Mouse (Mus musculus): ENCODE measurements around the gene Syf2. TPM values are rescaled to one million over a fixed set of nuclear protein-coding genes. Genes with fewer than 3 reads are reported as not detected.

The Syf2 gene
- polyA plus RNA-seq, 1 experiment from 2014 or later = 74.0 TPM

DNA sequence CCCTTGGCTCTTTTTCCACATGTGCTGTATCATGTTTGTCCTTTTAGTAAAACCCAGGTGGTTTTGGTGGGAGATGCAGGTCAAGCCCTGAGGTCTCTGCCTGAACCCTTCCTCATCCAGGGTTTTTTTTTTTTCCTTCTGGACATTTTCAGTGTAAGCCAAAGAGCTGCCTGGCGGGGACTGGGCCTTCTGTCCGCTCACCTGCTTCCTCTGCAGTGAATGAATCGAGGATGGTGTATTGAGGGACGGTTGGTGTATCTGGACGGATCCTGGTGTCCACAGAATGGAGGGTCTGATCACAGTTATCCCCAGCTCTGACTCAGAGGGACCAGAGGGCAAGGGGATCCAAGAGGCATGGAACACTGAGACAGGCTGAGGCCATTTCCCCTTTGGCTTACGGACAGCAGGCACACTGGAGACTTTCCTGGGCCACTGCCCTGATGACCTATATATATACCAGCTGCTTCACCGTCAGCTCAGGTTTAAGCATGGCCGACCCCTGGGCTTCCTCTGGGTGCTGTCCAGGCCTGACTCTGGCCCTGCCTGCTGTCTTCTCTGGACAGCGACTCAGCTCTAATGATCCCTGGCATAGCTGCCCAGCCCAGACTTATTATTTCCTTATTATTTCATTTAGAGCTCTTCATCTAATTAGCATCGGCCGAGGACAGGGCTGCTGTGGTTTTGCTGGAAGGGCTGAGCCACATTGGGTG is 55.1 kb downstream of the Syf2 start:
- 83% methylated on average over 11 of the region's 11 CpGs for WGBS
- no peak for ATAC-seq
- 0 out of 2 replicates have a peak, but pooled peaks cover 5% of the 10 kb centered on the region for H3K4me1 ChIP-seq (replicated peaks)

GRCm38 (mm10) chr4:134986336-134986635 is 55.6 kb downstream of the Syf2 start:
- no peak overlapping the region for H3K4me3 ChIP-seq (replicated peaks)
- no peaks in the 10 kb centered on the region for H3K36me3 ChIP-seq
- H3K9ac ChIP-seq (replicated peaks) = no peak overlapping the region
- 71% methylated on average over 4 of the region's 4 CpGs for WGBS
- H3K27ac ChIP-seq = no peak overlapping the region
- no peak overlapping the region for H3K4me2 ChIP-seq (replicated peaks)
- 0 out of 2 replicates have a peak, but pooled peaks cover 5% of the 10 kb centered on the region for H3K4me1 ChIP-seq (replicated peaks)
- no peak for ATAC-seq
- no peaks in the 10 kb centered on the region for H3K9me3 ChIP-seq
- no peaks in the 10 kb centered on the region for H3K27me3 ChIP-seq

More for the DNA sequence above, 55.1 kb downstream of the Syf2 start:
- Histone ChIP-seq H3K36me3 (no peaks in the 10 kb centered on the region), H3K4me3 (replicated peaks) (no peak overlapping the region), H3K9me3 (no peaks in the 10 kb centered on the region), H3K4me2 (replicated peaks) (no peak overlapping the region), H3K27ac (no peak overlapping the region), H3K27me3 (no peaks in the 10 kb centered on the region), H3K9ac (replicated peaks) (no peak overlapping the region)

- Histone ChIP-seq H3K27me3 (no peaks in the 10 kb centered on the region), H3K9me3 (no peaks in the 10 kb centered on the region), H3K4me2 (replicated peaks) (no peak overlapping the region), H3K4me3 (replicated peaks) (no peak overlapping the region), H3K9ac (replicated peaks) (no peak overlapping the region), H3K4me1 (replicated peaks) (0 out of 2 replicates have a peak, but pooled peaks cover 5% of the 10 kb centered on the region), H3K36me3 (no peaks in the 10 kb centered on the region), H3K27ac (no peak overlapping the region)
- ATAC-seq = no peak
- WGBS = 87% methylated on average over 3 of the region's 3 CpGs
These were observed 56.3 kb downstream of the Syf2 start for GRCm38 (mm10) chr4:134986963-134987362.

Other genes starting within 250 kb of the Syf2 start
- 1.9 and 2.4 TPM in 2 replicates for gene Man1c1, start 226.6 kb upstream of the Syf2 start, polyA plus RNA-seq (2015; fragmentation: Nextera tagmentation; extraction: Ambion mirVana)
- 2.4 and 3.4 TPM in 2 replicates for gene Ldlrap1, start 162.9 kb upstream of the Syf2 start, polyA plus RNA-seq (2015; fragmentation: Nextera tagmentation; extraction: Ambion mirVana)
- 114 and 117 TPM in 2 replicates for gene Maco1, start 77.6 kb upstream of the Syf2 start, polyA plus RNA-seq (2015; fragmentation: Nextera tagmentation; extraction: Ambion mirVana)
- gene Rhd, start 66.4 kb upstream of the Syf2 start, polyA plus RNA-seq (2015; fragmentation: Nextera tagmentation; extraction: Ambion mirVana) = 0.73 and 1.1 TPM in 2 replicates
- 203 and 209 TPM in 2 replicates for gene Tmem50a, start 15.9 kb upstream of the Syf2 start, polyA plus RNA-seq (2015; fragmentation: Nextera tagmentation; extraction: Ambion mirVana)
- gene Rsrp1, start 7.3 kb upstream of the Syf2 start, polyA plus RNA-seq (2015; fragmentation: Nextera tagmentation; extraction: Ambion mirVana) = 601 and 620 TPM in 2 replicates
- gene Runx3, start 189.8 kb downstream of the Syf2 start, polyA plus RNA-seq (2015; fragmentation: Nextera tagmentation; extraction: Ambion mirVana) = not detected in 2 replicates

All from midbrain, embryonic 13.5 days (tissue).